Mouse (Mus musculus) layer of hippocampus, postnatal 10 days (tissue): ENCODE data around the gene Pnpla5. TPM values are rescaled to one million over a fixed set of nuclear protein-coding genes. Genes with fewer than 3 reads are reported as not detected.

Source experiments
- DNase-seq, 2 experiments: peaks; one replicate each; pipeline ENCODE4 v3.0.0; 2021; ENCODE audit warnings: low spot score in 2 of 2
- microRNA-seq, 2 experiments: library from miRNA; unstranded; fragments of <30 nt; microRNA quantifications; one replicate each; pipeline ENCODE4 v1.2.0; 2021
- total RNA-seq, 2 experiments: library from RNA; stranded (reverse); gene quantifications; 2 replicates each; pipeline ENCODE4 v1.2.3; 2021

Gene Pnpla5
- total RNA-seq, 2 experiments from 2014 or later = not detected

GRCm38 (mm10) chr15:84070116-84070676 is 52.8 kb downstream of the Pnpla5 start:
- no peak for DNase-seq

GRCm38 (mm10) chr15:84069455-84070050 is 53.4 kb downstream of the Pnpla5 start:
- no peak for DNase-seq

- DNase-seq = no peak
Measured at GRCm38 (mm10) chr15:84065701-84066100, 57.3 kb downstream of the Pnpla5 start.

- DNase-seq = peak in 1 of 2 experiments; percentile 36
Measured at GRCm38 (mm10) chr15:84065140-84065539, 57.8 kb downstream of the Pnpla5 start, which contains the start of gene Efcab6. TSS of gene Efcab6 (minus strand) at chr15:84065379.

Small RNA genes within 50 kb of the gene (microRNA-seq; reads per million reads assigned to microRNA genes)
- gene Mir6392 = 1.6 to 1.8 reads per million in 2 experiments

Other genes with a start within 250 kb of the Pnpla5 start
- gene Efcab6, start 57.8 kb downstream of the Pnpla5 start, total RNA-seq = 1 to 10 TPM; 6.2 to 8.8 TPM
- 100 to 1,000 TPM; 282 to 291 TPM for gene Sult4a1, start 17.4 kb downstream of the Pnpla5 start, total RNA-seq
- gene Pnpla3, start 44.7 kb upstream of the Pnpla5 start, total RNA-seq = 10 to 100 TPM; 10.6 to 11.0 TPM
- 10 to 100 TPM; 83.6 to 99.0 TPM for gene Samm50, start 69.1 kb upstream of the Pnpla5 start, total RNA-seq
- 10 to 100 TPM; 37.2 TPM for gene Parvb, start 108.9 kb upstream of the Pnpla5 start, total RNA-seq
- gene Parvg, start 200.9 kb upstream of the Pnpla5 start, total RNA-seq = 1 to 10 TPM; 6.6 to 9.6 TPM